Mouse (Mus musculus) embryonic fibroblast, embryonic 13.5 days (primary cell): ENCODE measurements around the gene 2010003K11Rik. TPM values are rescaled to one million over a fixed set of nuclear protein-coding genes. Genes with fewer than 3 reads are reported as not detected.

Experiments used
- H3K27ac ChIP-seq: 2 replicates; pipeline ENCODE4 v1.5.1; 2012; ENCODE audit warnings: low read length, control low read depth, inconsistent platforms; ENCODE audit not compliant: insufficient read depth
- H3K4me1 ChIP-seq: 2 replicates; pipeline ENCODE4 v1.6.1; 2011; ENCODE audit warnings: low read length; ENCODE audit not compliant: control insufficient read depth, insufficient read depth
- H3K4me3 ChIP-seq: 2 replicates; pipeline ENCODE4 v1.5.1; 2011; ENCODE audit warnings: mild to moderate bottlenecking, control low read depth, low read length; ENCODE audit not compliant: insufficient read depth
- CTCF ChIP-seq: IDR thresholded peaks from 2 replicates; pipeline ENCODE4 v1.5.1; 2011; ENCODE audit warnings: mild to moderate bottlenecking, control low read depth, low read length, moderate library complexity, borderline replicate concordance; ENCODE audit not compliant: insufficient read depth
- POLR2A ChIP-seq: IDR thresholded peaks from 2 replicates; pipeline ENCODE4 v1.6.1; 2011; ENCODE audit warnings: low read depth, mild to moderate bottlenecking, control low read depth, low read length, moderate library complexity
- polyA plus RNA-seq: library from polyadenylated mRNA; stranded (reverse); fragments of >200 nt; gene quantifications from 2 replicates; pipeline ENCODE4 v1.2.4, GENCODE M21; 2011; ENCODE audit warnings: low read depth; ENCODE audit not compliant: missing spikeins, insufficient read length

The 2010003K11Rik gene
- polyA plus RNA-seq, 1 experiment, result not detected

GRCm38 (mm10) chr19:4482111-4482859, 16.1 kb downstream of the 2010003K11Rik start:
- Histone ChIP-seq H3K4me1 (no peaks in the 10 kb centered on the region), H3K27ac (no peak overlapping the region)
- TF ChIP-seq POLR2A, result no peak

GRCm38 (mm10) chr19:4481326-4481725, 17.1 kb downstream of the 2010003K11Rik start:
- H3K27ac ChIP-seq, result no peak overlapping the region
- H3K4me1 ChIP-seq, result no peaks in the 10 kb centered on the region
- H3K4me3 ChIP-seq, result no peak overlapping the region
- TF ChIP-seq POLR2A (no peak), CTCF (no peak)

More at GRCm38 (mm10) chr19:4482111-4482859, 16.1 kb downstream of the 2010003K11Rik start:
- no peak overlapping the region for H3K4me3 ChIP-seq

- Histone ChIP-seq H3K4me1 (no peaks in the 10 kb centered on the region), H3K4me3 (no peak overlapping the region), H3K27ac (no peak overlapping the region)
- TF ChIP-seq POLR2A (no peak), CTCF (no peak)
Observed at GRCm38 (mm10) chr19:4480041-4480440, 18.3 kb downstream of the 2010003K11Rik start.

GRCm38 (mm10) chr19:4478190-4478516, 20.2 kb downstream of the 2010003K11Rik start:
- H3K4me1 ChIP-seq, result no peaks in the 10 kb centered on the region
- H3K4me3 ChIP-seq, result no peak overlapping the region
- no peak for TF ChIP-seq CTCF
- no peak for TF ChIP-seq POLR2A
- no peak overlapping the region for H3K27ac ChIP-seq

GRCm38 (mm10) chr19:4477345-4478189, 20.8 kb downstream of the 2010003K11Rik start, which contains the start of gene Syt12:
TSS of gene Syt12 (minus strand) at chr19:4477447.
- TF ChIP-seq CTCF (no peak), POLR2A (no peak)
- Histone ChIP-seq H3K4me1 (no peaks in the 10 kb centered on the region), H3K4me3 (peak within 1 kb of the TSS; percentile 45), H3K27ac (no peak within 1 kb of the TSS)

- Histone ChIP-seq H3K4me3 (peak overlapping the region; percentile 45), H3K4me1 (no peaks in the 10 kb centered on the region), H3K27ac (no peak overlapping the region)
- peak; percentile 11; the same call in 1 of the 2 replicates for TF ChIP-seq POLR2A
- TF ChIP-seq CTCF, result no peak
Observed at GRCm38 (mm10) chr19:4476601-4477257, 21.7 kb downstream of the 2010003K11Rik start.

GRCm38 (mm10) chr19:4475224-4475925, 23.0 kb downstream of the 2010003K11Rik start:
- no peaks in the 10 kb centered on the region for H3K4me1 ChIP-seq
- H3K27ac ChIP-seq, result no peak overlapping the region
- TF ChIP-seq POLR2A, result no peak
- TF ChIP-seq CTCF, result no peak
- H3K4me3 ChIP-seq, result no peak overlapping the region

GRCm38 (mm10) chr19:4474739-4475138, 23.6 kb downstream of the 2010003K11Rik start:
- Histone ChIP-seq H3K27ac (no peak overlapping the region), H3K4me1 (no peaks in the 10 kb centered on the region), H3K4me3 (no peak overlapping the region)
- TF ChIP-seq POLR2A (no peak), CTCF (no peak)

GRCm38 (mm10) chr19:4473549-4473948, 24.8 kb downstream of the 2010003K11Rik start:
- H3K4me1 ChIP-seq, result no peaks in the 10 kb centered on the region
- no peak overlapping the region for H3K4me3 ChIP-seq
- TF ChIP-seq CTCF, result no peak
- TF ChIP-seq POLR2A, result no peak
- H3K27ac ChIP-seq, result no peak overlapping the region

- no peak for TF ChIP-seq POLR2A
- TF ChIP-seq CTCF, result no peak
- Histone ChIP-seq H3K4me3 (no peak overlapping the region), H3K27ac (no peak overlapping the region), H3K4me1 (no peaks in the 10 kb centered on the region)
Observed at GRCm38 (mm10) chr19:4468363-4468762, 30.0 kb downstream of the 2010003K11Rik start.
